Mouse (Mus musculus): ENCODE measurements at regions not wholly inside any gene's neighbourhood (a gene's known extent, or its start where the extent isn't known, plus 50 kb on each side); places are given as distances from the start of the nearest gene placed in this dataset.
"Not testable (repeated sequence)": the region's sequence is repeated elsewhere in the genome, so short reads cannot be mapped to it uniquely, and the experiment has no call there.

DNA sequence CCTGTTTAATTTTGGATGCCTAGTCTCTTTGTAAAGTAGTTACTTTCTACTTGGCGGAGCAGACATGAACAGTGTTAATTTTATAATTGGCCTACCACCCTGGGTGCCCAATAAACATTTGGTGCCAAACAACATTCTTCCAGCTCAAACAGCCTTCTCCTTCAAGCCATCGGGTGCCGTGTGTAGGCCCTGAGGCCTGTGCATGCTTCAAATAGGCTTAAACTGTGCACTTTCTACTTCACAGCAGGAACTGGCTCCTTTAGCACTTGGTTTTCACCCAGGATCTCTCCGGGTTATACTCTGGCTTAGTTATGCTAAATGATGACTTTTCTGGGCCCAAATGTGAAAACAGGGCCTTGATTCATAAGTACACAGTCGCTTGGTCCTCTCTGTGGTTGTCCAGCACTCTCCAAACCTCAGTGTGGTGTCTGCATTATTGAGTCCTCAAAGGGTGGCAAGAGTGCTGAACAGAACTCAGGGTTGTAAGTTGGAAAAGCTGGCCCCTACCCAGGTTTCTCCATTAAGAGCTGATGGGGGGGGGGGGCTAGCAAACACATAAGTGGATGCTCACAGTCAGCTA, 86.1 kb upstream of the Nxpe4 start:
- DNase-seq = peak in 1 of 2 experiments; percentile 9
- TF ChIP-seq CTCF (IDR thresholded peaks at IDR 0.05; ENCODE audit: borderline replicate concordance, insufficient read depth, low read depth, low read length) (no peak), POLR2A (IDR thresholded peaks at IDR 0.05; ENCODE audit: borderline replicate concordance, insufficient read depth, low read length) (no peak)
- H3K27ac ChIP-seq (ENCODE audit: insufficient read depth, low read length) = no peak overlapping the region
- H3K4me3 ChIP-seq (replicated peaks; ENCODE audit: insufficient read depth, low read depth, low read length) = no peak overlapping the region
- H3K27me3 ChIP-seq (ENCODE audit: control insufficient read depth, insufficient read depth, low read length) = no peaks in the 10 kb centered on the region
- 60% methylated on average over 5 of the region's 5 CpGs for WGBS
- no peaks in the 10 kb centered on the region for H3K4me1 ChIP-seq (ENCODE audit: control insufficient read depth, insufficient read depth, low read length)

DNA sequence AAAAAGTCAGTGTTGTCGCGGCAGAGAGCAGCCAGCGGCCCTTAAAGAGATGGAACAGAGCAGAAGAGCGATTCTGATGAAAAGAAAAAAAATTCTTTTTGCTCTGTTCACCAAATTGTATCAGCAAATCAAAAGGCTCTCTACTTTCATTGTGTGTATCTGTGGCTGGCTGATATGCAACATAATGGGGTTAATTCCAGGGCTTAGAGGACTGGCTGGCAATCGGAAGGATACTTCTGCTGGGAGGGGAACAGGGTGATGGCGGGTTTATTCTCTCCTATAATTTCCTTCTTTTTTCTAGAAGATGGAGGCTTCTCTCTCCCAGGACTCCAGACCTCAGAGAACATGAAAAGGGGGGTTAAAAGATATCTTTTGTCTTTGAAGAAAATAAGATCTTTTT, 79.4 kb upstream of the Nxpe4 start:
- DNase-seq = no peak
- H3K27me3 ChIP-seq (ENCODE audit: control insufficient read depth, insufficient read depth, low read length) = no peaks in the 10 kb centered on the region
- no peak overlapping the region for H3K4me3 ChIP-seq (replicated peaks; ENCODE audit: insufficient read depth, low read depth, low read length)
- H3K27ac ChIP-seq (ENCODE audit: insufficient read depth, low read length) = no peak overlapping the region
- WGBS = 88% methylated on average over 6 of the region's 6 CpGs
- no peak for TF ChIP-seq CTCF (IDR thresholded peaks at IDR 0.05; ENCODE audit: borderline replicate concordance, insufficient read depth, low read depth, low read length)
- no peak for TF ChIP-seq POLR2A (IDR thresholded peaks at IDR 0.05; ENCODE audit: borderline replicate concordance, insufficient read depth, low read length)
- H3K4me1 ChIP-seq (ENCODE audit: control insufficient read depth, insufficient read depth, low read length) = no peaks in the 10 kb centered on the region

DNA sequence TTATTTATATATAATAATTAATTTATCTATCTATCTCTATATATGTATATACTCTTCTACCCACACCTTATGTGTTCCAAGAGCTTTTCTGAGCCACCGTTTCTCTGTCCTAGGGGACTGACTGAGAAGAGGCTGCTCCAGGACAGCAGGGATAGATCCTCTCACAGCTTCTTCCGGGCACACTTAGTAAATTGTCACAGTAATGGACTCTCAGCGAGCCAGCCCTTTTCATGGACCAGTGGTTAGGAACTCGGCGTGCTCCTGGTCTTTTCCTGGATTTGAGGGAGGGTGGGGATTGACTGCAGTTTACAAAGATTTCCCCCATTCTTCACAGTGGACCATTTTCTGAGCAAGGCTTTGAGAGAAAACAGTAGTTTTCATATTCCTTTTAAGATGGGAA, 77.6 kb upstream of the Nxpe4 start:
- 12% methylated on average over 5 of the region's 5 CpGs for WGBS
- H3K4me1 ChIP-seq (ENCODE audit: control insufficient read depth, insufficient read depth, low read length); DNase-seq; H3K27me3 ChIP-seq (ENCODE audit: control insufficient read depth, insufficient read depth, low read length); H3K27ac ChIP-seq (ENCODE audit: insufficient read depth, low read length); H3K4me3 ChIP-seq (replicated peaks; ENCODE audit: insufficient read depth, low read depth, low read length): not testable (repeated sequence)

DNA sequence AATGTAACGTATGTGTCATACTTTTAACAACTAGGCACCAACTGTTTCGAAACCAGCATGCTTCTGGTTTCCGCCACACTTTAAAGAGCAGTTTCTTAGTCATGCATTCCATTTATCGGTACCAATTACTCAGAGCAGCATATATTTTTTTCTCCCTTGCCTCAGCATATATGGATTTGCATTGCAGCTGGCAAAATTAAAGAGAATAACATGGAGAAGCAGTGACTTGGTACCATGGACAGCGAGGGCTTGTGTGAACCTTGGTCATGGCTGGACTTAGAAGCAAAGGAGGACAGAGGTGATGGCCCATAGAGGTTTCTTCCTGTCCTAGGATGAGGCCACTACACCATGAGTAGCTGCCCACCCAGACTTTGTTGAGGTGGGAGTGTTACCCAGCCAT, 72.2 kb upstream of the Nxpe4 start:
- H3K27me3 ChIP-seq (ENCODE audit: control insufficient read depth, insufficient read depth, low read length) = no peaks in the 10 kb centered on the region; the same call in 1 of the 2 replicates
- no peak for DNase-seq
- no peak overlapping the region for H3K4me3 ChIP-seq (replicated peaks; ENCODE audit: insufficient read depth, low read depth, low read length)
- WGBS = 98% methylated on average over 5 of the region's 5 CpGs
- H3K27ac ChIP-seq (ENCODE audit: insufficient read depth, low read length) = no peak overlapping the region
- H3K4me1 ChIP-seq (ENCODE audit: control insufficient read depth, insufficient read depth, low read length) = peaks cover 5% of the 10 kb centered on the region
- TF ChIP-seq POLR2A (IDR thresholded peaks at IDR 0.05; ENCODE audit: borderline replicate concordance, insufficient read depth, low read length) (no peak), CTCF (IDR thresholded peaks at IDR 0.05; ENCODE audit: borderline replicate concordance, insufficient read depth, low read depth, low read length) (no peak)

DNA sequence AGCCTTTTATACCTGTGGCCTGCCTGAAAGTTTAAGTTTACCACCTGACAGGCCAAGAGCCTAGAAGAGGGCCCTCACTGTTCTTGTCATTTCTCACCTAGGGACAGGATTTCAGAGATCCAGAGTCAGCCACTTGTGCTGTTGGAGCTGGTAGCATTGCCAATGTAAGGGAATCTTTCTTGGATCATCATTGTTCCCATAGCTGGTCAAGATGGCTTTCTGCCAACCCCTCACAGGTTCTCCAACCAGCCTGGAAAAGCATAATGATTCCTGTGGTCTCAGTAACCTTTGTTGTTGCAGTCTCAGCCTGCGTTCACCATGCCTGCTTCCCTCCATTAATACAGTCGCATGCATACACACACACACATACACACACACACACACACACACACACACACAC, 67.1 kb upstream of the Nxpe4 start:
- Histone ChIP-seq H3K4me1 (ENCODE audit: control insufficient read depth, insufficient read depth, low read length) (peaks cover 9% of the 10 kb centered on the region), H3K4me3 (replicated peaks; ENCODE audit: insufficient read depth, low read depth, low read length) (no peak overlapping the region), H3K27me3 (ENCODE audit: control insufficient read depth, insufficient read depth, low read length) (no peaks in the 10 kb centered on the region), H3K27ac (ENCODE audit: insufficient read depth, low read length) (no peak overlapping the region)
- peak in 1 of 2 experiments; percentile 44 for DNase-seq
- TF ChIP-seq POLR2A (IDR thresholded peaks at IDR 0.05; ENCODE audit: borderline replicate concordance, insufficient read depth, low read length) = no peak
- no peak for TF ChIP-seq CTCF (IDR thresholded peaks at IDR 0.05; ENCODE audit: borderline replicate concordance, insufficient read depth, low read depth, low read length)
- 40% methylated on average over 2 of the region's 2 CpGs for WGBS

DNA sequence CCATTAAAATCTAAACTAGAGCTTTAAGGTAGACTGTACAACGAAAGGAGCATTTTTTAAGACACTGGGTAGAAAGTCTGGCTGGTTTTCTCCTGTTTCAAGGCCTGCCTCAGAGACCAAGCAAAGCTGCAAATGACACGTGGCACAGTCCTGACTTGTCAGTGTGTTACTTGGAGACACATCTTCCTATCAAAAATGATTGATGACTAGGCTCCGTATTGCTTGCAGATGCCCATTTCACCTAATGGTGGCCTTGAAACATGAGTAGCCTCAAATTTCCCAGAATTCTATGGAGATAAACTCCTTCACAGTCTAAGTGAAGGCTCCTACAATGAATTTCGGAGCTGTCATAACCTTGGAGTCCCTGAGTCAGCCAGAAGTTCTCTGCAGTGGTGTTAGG, 62.0 kb upstream of the Nxpe4 start:
- no peak for DNase-seq
- no peaks in the 10 kb centered on the region for H3K27me3 ChIP-seq (ENCODE audit: control insufficient read depth, insufficient read depth, low read length)
- H3K27ac ChIP-seq (ENCODE audit: insufficient read depth, low read length) = no peak overlapping the region
- peaks cover 2% of the 10 kb centered on the region; the same call in 1 of the 2 replicates for H3K4me1 ChIP-seq (ENCODE audit: control insufficient read depth, insufficient read depth, low read length)
- no peak for TF ChIP-seq CTCF (IDR thresholded peaks at IDR 0.05; ENCODE audit: borderline replicate concordance, insufficient read depth, low read depth, low read length)
- no peak for TF ChIP-seq POLR2A (IDR thresholded peaks at IDR 0.05; ENCODE audit: borderline replicate concordance, insufficient read depth, low read length)
- H3K4me3 ChIP-seq (replicated peaks; ENCODE audit: insufficient read depth, low read depth, low read length) = no peak overlapping the region
- WGBS = 91% methylated on average over 4 of the region's 4 CpGs

DNA sequence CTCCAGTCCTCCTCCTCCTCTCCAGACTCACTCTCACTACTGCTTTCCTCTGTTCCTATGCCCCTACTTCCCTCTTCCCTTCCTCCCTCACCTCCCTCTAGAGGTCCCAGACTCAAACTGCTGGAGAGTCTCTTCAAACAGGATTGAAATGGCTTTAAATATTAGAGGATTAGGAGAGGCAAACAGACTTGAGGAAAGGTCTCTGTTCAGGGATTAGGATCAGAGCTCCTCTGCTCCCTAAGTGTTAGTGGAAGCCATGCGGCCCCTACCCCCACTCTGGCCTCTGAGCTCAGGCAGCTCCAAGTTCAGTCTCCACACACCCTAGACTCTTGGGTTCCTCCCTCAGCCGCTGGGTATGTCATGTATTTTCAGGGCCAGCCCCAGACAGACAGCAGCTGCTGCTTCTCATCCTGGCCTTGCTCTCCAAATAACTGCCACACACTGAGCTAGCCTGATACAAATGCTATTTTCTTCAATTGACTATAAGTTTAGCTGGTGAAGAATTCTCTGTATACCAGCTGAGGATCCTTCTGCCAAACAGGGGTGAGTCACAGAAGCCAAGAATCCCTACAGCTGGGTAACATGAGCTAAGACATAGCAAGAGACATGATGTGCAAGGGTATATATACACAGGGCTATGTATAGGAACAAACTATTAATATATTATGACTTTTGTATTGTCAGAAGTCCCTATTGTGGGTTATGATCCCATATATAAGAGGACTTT, 55.2 kb upstream of the Nxpe4 start:
- WGBS = 78% methylated on average over 2 of the region's 2 CpGs
- Histone ChIP-seq H3K4me1 (ENCODE audit: control insufficient read depth, insufficient read depth, low read length) (peaks cover 8% of the 10 kb centered on the region), H3K27me3 (ENCODE audit: control insufficient read depth, insufficient read depth, low read length) (no peaks in the 10 kb centered on the region), H3K4me3 (replicated peaks; ENCODE audit: insufficient read depth, low read depth, low read length) (no peak overlapping the region), H3K27ac (ENCODE audit: insufficient read depth, low read length) (no peak overlapping the region)
- no peak for DNase-seq
- TF ChIP-seq CTCF (IDR thresholded peaks at IDR 0.05; ENCODE audit: borderline replicate concordance, insufficient read depth, low read depth, low read length) (no peak), POLR2A (IDR thresholded peaks at IDR 0.05; ENCODE audit: borderline replicate concordance, insufficient read depth, low read length) (no peak)

DNA sequence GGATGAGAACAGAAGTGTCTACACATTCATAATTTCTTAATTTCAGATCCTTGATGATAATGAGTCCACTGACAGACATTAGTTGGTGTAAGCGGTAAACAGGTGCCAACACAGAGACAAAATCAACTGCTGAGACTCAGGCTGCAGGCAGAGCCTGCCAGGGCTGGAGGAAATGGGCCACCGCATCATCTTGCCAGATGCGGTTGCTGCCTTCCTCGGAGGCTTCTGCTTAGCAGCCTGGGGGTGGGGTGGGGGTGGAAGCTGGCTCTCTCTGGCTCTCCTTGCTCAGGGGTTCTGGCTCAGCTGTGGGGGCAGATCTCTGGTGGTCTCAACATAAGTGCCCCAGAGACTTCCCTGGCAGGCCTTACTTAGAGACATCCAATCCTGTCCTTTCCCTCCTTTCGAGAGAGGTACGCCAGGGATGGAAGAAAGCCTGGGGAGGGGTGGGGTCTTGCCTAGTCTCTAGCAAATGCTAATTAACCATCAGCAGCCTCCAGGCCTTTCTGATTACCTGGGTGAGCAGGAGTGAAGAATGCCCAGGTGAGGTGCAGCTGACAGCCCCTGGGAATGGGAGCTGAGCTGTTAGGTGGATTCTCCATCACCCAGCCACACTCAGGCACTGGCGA, 52.7 kb upstream of the Nxpe4 start:
- Histone ChIP-seq H3K4me3 (replicated peaks; ENCODE audit: insufficient read depth, low read depth, low read length) (no peak overlapping the region), H3K27me3 (ENCODE audit: control insufficient read depth, insufficient read depth, low read length) (no peaks in the 10 kb centered on the region), H3K4me1 (ENCODE audit: control insufficient read depth, insufficient read depth, low read length) (peaks cover 16% of the 10 kb centered on the region), H3K27ac (ENCODE audit: insufficient read depth, low read length) (no peak overlapping the region)
- 52% methylated on average over 7 of the region's 7 CpGs for WGBS
- peak in 1 of 2 experiments; percentile 10 for DNase-seq
- TF ChIP-seq POLR2A (IDR thresholded peaks at IDR 0.05; ENCODE audit: borderline replicate concordance, insufficient read depth, low read length) = no peak
- TF ChIP-seq CTCF (IDR thresholded peaks at IDR 0.05; ENCODE audit: borderline replicate concordance, insufficient read depth, low read depth, low read length) = no peak

Data from cerebellum, adult 2 months (tissue).